Mouse (Mus musculus) liver, postnatal 0 days (tissue): ENCODE measurements around the gene Rsph10b. TPM values are rescaled to one million over a fixed set of nuclear protein-coding genes. Genes with fewer than 3 reads are reported as not detected.

Experiments
- ATAC-seq: fragments of 200-750 bp; cut with Nextera tagmentation; 2 replicates; pipeline ENCODE4 v1.8.0; 2017; ENCODE audit warnings: mild to moderate bottlenecking, moderate library complexity
- DNase-seq: peaks from one replicate; pipeline ENCODE4 v3.0.0-alpha.2; 2016
- H3K27ac ChIP-seq: fragments of 300-500 bp; sonication (generic); 2 replicates; pipeline ENCODE4 v1.5.1; 2014; ENCODE audit warnings: antibody characterized with exemption, moderate library complexity, mild to moderate bottlenecking, low read depth
- H3K27me3 ChIP-seq: fragments of 300-500 bp; sonication (generic); 2 replicates; pipeline ENCODE4 v1.6.1; 2014; ENCODE audit warnings: low read length, control low read depth, mixed read lengths; ENCODE audit not compliant: insufficient read depth
- H3K36me3 ChIP-seq: fragments of 300-500 bp; sonication (generic); replicated peaks from 2 replicates; pipeline ENCODE4 v1.6.1; 2014; ENCODE audit warnings: mild to moderate bottlenecking, control low read depth, low read length, moderate library complexity, mixed read lengths; ENCODE audit not compliant: insufficient read depth
- H3K4me1 ChIP-seq: fragments of 300-500 bp; sonication (generic); 2 replicates; pipeline ENCODE4 v1.6.1; 2014; ENCODE audit warnings: antibody characterized with exemption, mild to moderate bottlenecking, control low read depth; ENCODE audit not compliant: insufficient read depth
- H3K4me2 ChIP-seq: fragments of 300-500 bp; sonication (generic); 2 replicates; pipeline ENCODE4 v1.6.1; 2014; ENCODE audit warnings: low read depth, mild to moderate bottlenecking, low read length, moderate library complexity, mixed read lengths
- H3K4me3 ChIP-seq: fragments of 300-500 bp; sonication (generic); 2 replicates; pipeline ENCODE4 v1.5.1; 2014; ENCODE audit warnings: low read depth, low read length
- H3K9ac ChIP-seq: fragments of 300-500 bp; sonication (generic); replicated peaks from 2 replicates; pipeline ENCODE4 v1.6.1; 2014; ENCODE audit warnings: mild to moderate bottlenecking, moderate library complexity
- H3K9me3 ChIP-seq: fragments of 300-500 bp; sonication (generic); 2 replicates; pipeline ENCODE4 v1.6.1; 2016; ENCODE audit warnings: mild to moderate bottlenecking, control low read depth, low read length, mixed read lengths
- CTCF ChIP-seq: sonication (generic); IDR thresholded peaks from 2 replicates; pipeline ENCODE4 v1.5.1; 2016; ENCODE audit warnings: antibody characterized with exemption, low read depth
- EP300 ChIP-seq: IDR thresholded peaks from 2 replicates; pipeline ENCODE4 v1.6.1; 2016; ENCODE audit warnings: antibody characterized with exemption, low read depth, mild to moderate bottlenecking
- WGBS: fragments of 180-500 bp; shearing (Covaris S2); extraction: QIAGEN DNeasy Blood & Tissue Kit; methylation state at CpG from one replicate; pipeline ENCODE4 v1.1.7; 2014; ENCODE audit not compliant: insufficient replicate concordance; 5-methylcytosine and 5-hydroxymethylcytosine counted together
- polyA plus RNA-seq: library from polyadenylated mRNA; unstranded; fragments of >200 nt; fragmentation: Nextera tagmentation; extraction: Ambion mirVana; gene quantifications from 2 replicates; pipeline ENCODE4 v1.2.1, GENCODE M21; 2015

Gene Rsph10b
- polyA plus RNA-seq, 1 experiment from 2014 or later = 0.23 TPM

- Histone ChIP-seq H3K9me3 (no peaks in the 10 kb centered on the region), H3K4me1 (no peaks in the 10 kb centered on the region), H3K27ac (no peak overlapping the region), H3K4me2 (no peak overlapping the region), H3K27me3 (no peaks in the 10 kb centered on the region), H3K9ac (no peak overlapping the region), H3K4me3 (no peak overlapping the region), H3K36me3 (peaks cover 38% of the 10 kb centered on the region)
- DNase-seq (no peak), ATAC-seq (no peak)
- 83% methylated on average over 6 of the region's 6 CpGs for WGBS
- TF ChIP-seq CTCF (no peak), EP300 (no peak)
Observed at GRCm38 (mm10) chr5:143931863-143932580, 813 bp upstream of the Rsph10b start.

- H3K36me3 ChIP-seq = peaks cover 33% of the 10 kb centered on the region
- no peak for ATAC-seq
- H3K27me3 ChIP-seq = no peaks in the 10 kb centered on the region
- H3K4me1 ChIP-seq = no peaks in the 10 kb centered on the region
- H3K4me2 ChIP-seq = no peak overlapping the region
- 92% methylated on average over 11 of the region's 11 CpGs for WGBS
- H3K27ac ChIP-seq = no peak overlapping the region
- no peaks in the 10 kb centered on the region for H3K9me3 ChIP-seq
- no peak overlapping the region for H3K4me3 ChIP-seq
- no peak for TF ChIP-seq EP300
- no peak for TF ChIP-seq CTCF
- DNase-seq = no peak
- H3K9ac ChIP-seq = no peak overlapping the region
Observed at GRCm38 (mm10) chr5:143933414-143933813, 579 bp downstream of the Rsph10b start.

GRCm38 (mm10) chr5:143933875-143934274, 1.0 kb downstream of the Rsph10b start:
- TF ChIP-seq CTCF (peak; percentile 29; the same call in 1 of the 2 replicates), EP300 (no peak)
- Histone ChIP-seq H3K9ac (no peak overlapping the region), H3K36me3 (peaks cover 28% of the 10 kb centered on the region), H3K27ac (no peak overlapping the region), H3K4me1 (no peaks in the 10 kb centered on the region), H3K27me3 (no peaks in the 10 kb centered on the region), H3K9me3 (no peaks in the 10 kb centered on the region), H3K4me2 (no peak overlapping the region), H3K4me3 (no peak overlapping the region)
- DNase-seq (no peak), ATAC-seq (no peak)
- WGBS = 94% methylated on average over 1 of the region's 1 CpGs

- H3K4me3 ChIP-seq = no peak overlapping the region
- DNase-seq (no peak), ATAC-seq (no peak)
- H3K9me3 ChIP-seq = no peaks in the 10 kb centered on the region
- no peak overlapping the region for H3K9ac ChIP-seq
- no peaks in the 10 kb centered on the region for H3K4me1 ChIP-seq
- peaks cover 11% of the 10 kb centered on the region; the same call in 1 of the 2 replicates for H3K36me3 ChIP-seq
- WGBS = 86% methylated on average over 9 of the region's 9 CpGs
- H3K27me3 ChIP-seq = no peaks in the 10 kb centered on the region
- no peak overlapping the region for H3K4me2 ChIP-seq
- no peak overlapping the region for H3K27ac ChIP-seq
- TF ChIP-seq CTCF (no peak), EP300 (no peak)
Observed at GRCm38 (mm10) chr5:143936156-143936555, 3.3 kb downstream of the Rsph10b start.

- Histone ChIP-seq H3K4me1 (no peaks in the 10 kb centered on the region), H3K4me2 (no peak overlapping the region), H3K36me3 (no peaks in the 10 kb centered on the region), H3K27ac (no peak overlapping the region), H3K9ac (no peak overlapping the region), H3K4me3 (no peak overlapping the region), H3K9me3 (no peaks in the 10 kb centered on the region), H3K27me3 (no peaks in the 10 kb centered on the region)
- TF ChIP-seq EP300 (no peak), CTCF (no peak)
- 18% methylated on average over 10 of the region's 10 CpGs for WGBS
- ATAC-seq (no peak), DNase-seq (no peak)
Observed at GRCm38 (mm10) chr5:143941588-143941987, 8.8 kb downstream of the Rsph10b start.

- H3K4me3 ChIP-seq = no peak overlapping the region
- no peak overlapping the region for H3K4me2 ChIP-seq
- WGBS = 80% methylated on average over 14 of the region's 14 CpGs
Observed at GRCm38 (mm10) chr5:143943231-143944125, 10.6 kb downstream of the Rsph10b start.

More at GRCm38 (mm10) chr5:143943231-143944125, 10.6 kb downstream of the Rsph10b start:
- ATAC-seq (no peak), DNase-seq (no peak)
- no peaks in the 10 kb centered on the region for H3K36me3 ChIP-seq
- H3K27me3 ChIP-seq = no peaks in the 10 kb centered on the region
- no peaks in the 10 kb centered on the region for H3K4me1 ChIP-seq
- no peak overlapping the region for H3K27ac ChIP-seq
- H3K9me3 ChIP-seq = no peaks in the 10 kb centered on the region
- no peak overlapping the region for H3K9ac ChIP-seq
- no peak for TF ChIP-seq EP300
- TF ChIP-seq CTCF = no peak
